Mouse (Mus musculus) bone marrow, adult 2 months (tissue): ENCODE data around the gene Klf16. TPM values are rescaled to one million over a fixed set of nuclear protein-coding genes. Genes with fewer than 3 reads are reported as not detected.

Experiments used
- H3K27ac ChIP-seq: fragments of 200-500 bp; 2 replicates; pipeline ENCODE4 v1.5.1; 2012; ENCODE audit warnings: low read depth, mild to moderate bottlenecking, control low read depth, inconsistent platforms, low read length; ENCODE audit not compliant: control insufficient read depth, poor library complexity, insufficient read depth
- H3K4me1 ChIP-seq: fragments of 200-500 bp; 2 replicates; pipeline ENCODE4 v1.6.1; 2011; ENCODE audit warnings: low read length; ENCODE audit not compliant: control insufficient read depth, insufficient read depth
- H3K4me3 ChIP-seq: fragments of 200-500 bp; replicated peaks from 2 replicates; pipeline ENCODE3; 2011; ENCODE audit warnings: mild to moderate bottlenecking, low read depth, low read length, control low read depth; ENCODE audit not compliant: control insufficient read depth
- CTCF ChIP-seq: fragments of 200-500 bp; IDR thresholded peaks from 2 replicates; pipeline ENCODE4 v1.5.1; 2011; ENCODE audit warnings: low read length, control low read depth; ENCODE audit not compliant: control insufficient read depth, insufficient read depth
- POLR2A ChIP-seq: fragments of 200-500 bp; IDR thresholded peaks from 2 replicates; pipeline ENCODE4 v1.6.1; 2011; ENCODE audit warnings: low read depth, mild to moderate bottlenecking, control low read depth, low read length, borderline replicate concordance; ENCODE audit not compliant: control insufficient read depth
- WGBS: fragments of 180-500 bp; shearing (Covaris S2); methylation state at CpG from one replicate; pipeline ENCODE4 v1.1.7; 2018; 5-methylcytosine and 5-hydroxymethylcytosine counted together
- polyA plus RNA-seq: library from polyadenylated mRNA; stranded (reverse); fragments of >200 nt; gene quantifications from 2 replicates; pipeline ENCODE4 v1.2.4, GENCODE M21; 2011; ENCODE audit warnings: low replicate concordance; ENCODE audit not compliant: missing spikeins, insufficient read depth, insufficient read length

Gene Klf16
- polyA plus RNA-seq, 1 experiment: 18.6 TPM

DNA sequence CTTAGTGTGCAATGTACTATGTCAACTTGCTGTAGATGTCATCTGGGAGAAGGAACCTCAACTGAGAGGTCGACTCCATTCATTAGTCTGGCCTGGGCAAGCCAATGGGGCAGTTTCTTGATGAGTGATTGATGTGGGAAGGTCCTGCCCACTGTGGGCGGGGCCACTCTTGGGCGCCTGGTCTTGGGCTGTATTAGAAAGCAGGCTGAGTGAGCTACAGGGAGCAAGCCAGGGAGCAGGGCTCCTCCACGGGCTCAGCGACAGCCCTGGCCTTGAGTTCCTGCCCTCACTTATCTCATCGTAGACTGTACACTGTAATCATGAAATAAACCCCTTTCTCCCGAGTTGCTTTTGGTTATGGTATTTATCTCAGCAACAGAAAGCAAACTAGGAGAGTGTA, 43.4 kb downstream of the Klf16 start:
- WGBS: 28% methylated on average over 7 of the region's 7 CpGs
- Histone ChIP-seq H3K27ac (peak overlapping the region; percentile 53), H3K4me3 (no peak overlapping the region), H3K4me1 (peaks cover 7% of the 10 kb centered on the region)
- TF ChIP-seq CTCF (no peak), POLR2A (peak; percentile 32; the same call in 1 of the 2 replicates)

DNA sequence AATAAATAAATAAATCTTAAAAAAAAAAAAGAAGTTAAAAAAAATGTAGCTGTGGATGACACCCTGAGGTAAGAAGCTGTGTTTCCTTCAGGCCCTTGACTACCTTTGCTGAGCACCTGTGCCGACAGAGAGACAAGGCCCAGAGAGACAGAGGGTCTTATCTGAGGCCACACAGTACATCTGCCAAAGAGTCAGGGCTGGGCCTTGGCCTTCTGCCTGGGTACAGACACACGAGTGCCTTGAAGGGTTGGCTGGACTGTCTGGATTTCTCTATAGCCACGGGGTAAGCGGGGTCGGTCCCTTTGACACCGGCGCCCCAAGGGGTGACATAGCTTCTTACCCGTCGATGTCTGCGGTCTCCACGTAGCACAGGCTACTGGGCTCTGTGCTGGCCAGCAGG, 44.3 kb downstream of the Klf16 start:
- TF ChIP-seq POLR2A: no peak
- TF ChIP-seq CTCF: no peak
- Histone ChIP-seq H3K4me3 (no peak overlapping the region), H3K27ac (no peak overlapping the region), H3K4me1 (peaks cover 7% of the 10 kb centered on the region)
- 74% methylated on average over 11 of the region's 11 CpGs for WGBS

DNA sequence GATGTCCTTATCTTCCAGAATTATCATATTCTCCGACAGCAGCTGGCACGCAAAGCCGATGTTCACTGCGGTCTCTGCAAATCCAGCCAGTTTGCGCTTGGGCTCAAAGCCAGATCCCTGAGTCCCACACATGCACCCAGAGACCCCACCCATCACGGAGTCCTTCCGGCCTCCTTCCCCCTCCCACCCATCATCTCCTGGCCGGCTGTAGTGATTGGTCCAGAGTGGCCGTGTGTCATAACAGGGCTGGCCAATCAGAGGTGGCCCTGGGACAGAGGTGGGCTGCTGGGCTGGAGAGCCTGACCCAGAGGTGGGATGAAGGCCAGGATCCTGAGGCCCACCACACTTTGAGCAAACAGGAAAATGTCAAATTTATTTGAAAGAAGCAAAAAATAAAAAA, 50.9 kb downstream of the Klf16 start:
- Histone ChIP-seq H3K4me3 (no peak overlapping the region), H3K27ac (no peak overlapping the region), H3K4me1 (no peaks in the 10 kb centered on the region; the same call in 1 of the 2 replicates)
- WGBS: 45% methylated on average over 9 of the region's 9 CpGs
- TF ChIP-seq CTCF: no peak

DNA sequence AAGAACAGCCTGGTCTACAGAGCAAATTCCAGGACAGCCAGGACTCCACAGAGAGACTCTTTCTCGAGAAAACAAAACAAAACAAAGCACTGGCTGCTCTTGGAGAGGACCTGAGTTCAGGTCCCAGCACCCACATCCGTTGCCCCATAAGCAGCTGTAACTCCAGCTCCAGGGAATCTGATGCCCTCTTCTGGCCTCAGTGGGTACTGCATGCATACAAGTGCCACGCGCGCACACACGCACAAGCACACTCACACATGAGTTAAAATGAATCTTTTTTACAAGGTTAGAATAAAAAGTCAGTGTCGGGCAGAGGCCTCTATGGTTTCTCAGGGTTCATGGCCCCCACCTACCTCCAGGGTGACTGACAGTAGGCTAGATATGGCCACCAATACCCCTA, 53.8 kb downstream of the Klf16 start:
- TF ChIP-seq POLR2A (no peak), CTCF (peak; percentile 56)
- Histone ChIP-seq H3K4me1 (no peaks in the 10 kb centered on the region), H3K27ac (no peak overlapping the region), H3K4me3 (no peak overlapping the region)
- WGBS: 91% methylated on average over 7 of the region's 7 CpGs

DNA sequence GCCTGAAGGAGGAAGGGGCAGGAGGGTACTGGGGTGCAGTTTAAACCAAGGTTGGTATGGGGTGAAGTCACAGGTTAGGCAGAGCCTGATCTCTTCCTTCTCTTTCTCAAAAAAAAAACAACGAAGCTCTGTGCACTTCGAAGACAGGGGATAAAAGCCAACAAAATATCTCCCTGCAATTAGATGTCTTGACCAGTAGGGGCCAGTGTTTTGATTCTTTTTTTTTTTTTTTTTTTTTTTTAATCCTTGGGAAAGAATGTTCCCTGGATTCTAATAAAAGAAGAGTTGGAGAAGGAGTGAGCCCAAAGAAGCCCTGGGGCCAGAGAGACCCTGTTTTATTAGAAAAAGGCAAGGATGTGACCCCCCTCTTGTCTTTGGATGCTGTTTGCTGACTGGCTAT, 57.8 kb downstream of the Klf16 start:
- TF ChIP-seq POLR2A (no peak), CTCF (no peak)
- H3K4me1 ChIP-seq: no peaks in the 10 kb centered on the region
- WGBS: 70% methylated on average over 2 of the region's 2 CpGs
- no peak overlapping the region for H3K27ac ChIP-seq
- no peak overlapping the region for H3K4me3 ChIP-seq

Other genes with a start within 250 kb of the Klf16 start
- gene Pcsk4, start 247.8 kb downstream of the Klf16 start, polyA plus RNA-seq: 1.4 TPM in 1 of 2 replicates, not detected in the other
- gene Reep6, start 247.4 kb downstream of the Klf16 start, polyA plus RNA-seq: 4.2 and 6.5 TPM in 2 replicates
- gene Adamtsl5, start 228.9 kb downstream of the Klf16 start, polyA plus RNA-seq: 3.0 and 8.6 TPM in 2 replicates
- gene Plk5, start 220.9 kb downstream of the Klf16 start, polyA plus RNA-seq: 2.2 TPM in 1 of 2 replicates, not detected in the other
- gene Mex3d, start 189.7 kb downstream of the Klf16 start, polyA plus RNA-seq: 1.4 and 1.7 TPM in 2 replicates
- 53.0 and 82.0 TPM in 2 replicates for gene Mbd3, start 177.8 kb downstream of the Klf16 start, polyA plus RNA-seq
- 190 and 222 TPM in 2 replicates for gene Uqcr11, start 170.5 kb downstream of the Klf16 start, polyA plus RNA-seq
- 70.7 and 138 TPM in 2 replicates for gene Tcf3, start 143.7 kb downstream of the Klf16 start, polyA plus RNA-seq
- gene Onecut3, start 82.5 kb downstream of the Klf16 start, polyA plus RNA-seq: not detected in 2 replicates
- not detected in 2 replicates for gene Atp8b3, start 38.2 kb downstream of the Klf16 start, polyA plus RNA-seq
- 46.3 and 55.3 TPM in 2 replicates for gene Rexo1, start 15.8 kb downstream of the Klf16 start, polyA plus RNA-seq
- gene Abhd17a, start 13.0 kb upstream of the Klf16 start, polyA plus RNA-seq: 44.4 and 53.1 TPM in 2 replicates
- 12.9 and 17.2 TPM in 2 replicates for gene Scamp4, start 25.6 kb upstream of the Klf16 start, polyA plus RNA-seq
- gene Adat3, start 25.6 kb upstream of the Klf16 start, polyA plus RNA-seq: 2.2 and 3.2 TPM in 2 replicates
- 2.0 and 2.4 TPM in 2 replicates for gene Gm49322, start 28.7 kb upstream of the Klf16 start, polyA plus RNA-seq
- gene Csnk1g2, start 45.5 kb upstream of the Klf16 start, polyA plus RNA-seq: 49.9 and 75.2 TPM in 2 replicates
- gene Btbd2, start 79.8 kb upstream of the Klf16 start, polyA plus RNA-seq: 7.0 and 22.1 TPM in 2 replicates
- gene Mknk2, start 100.8 kb upstream of the Klf16 start, polyA plus RNA-seq: 70.5 and 89.6 TPM in 2 replicates
- 16.3 and 45.8 TPM in 2 replicates for gene Mob3a, start 124.7 kb upstream of the Klf16 start, polyA plus RNA-seq
- gene Izumo4, start 124.9 kb upstream of the Klf16 start, polyA plus RNA-seq: 22.9 and 33.3 TPM in 2 replicates
- 35.9 and 68.0 TPM in 2 replicates for gene Ap3d1, start 164.9 kb upstream of the Klf16 start, polyA plus RNA-seq
- 30.8 and 55.1 TPM in 2 replicates for gene Dot1l, start 177.9 kb upstream of the Klf16 start, polyA plus RNA-seq
- gene Sf3a2, start 220.9 kb upstream of the Klf16 start, polyA plus RNA-seq: 26.5 and 34.5 TPM in 2 replicates
- 123 and 186 TPM in 2 replicates for gene Plekhj1, start 221.3 kb upstream of the Klf16 start, polyA plus RNA-seq
- gene Amh, start 227.9 kb upstream of the Klf16 start, polyA plus RNA-seq: 3.0 TPM in 1 of 2 replicates, not detected in the other
- 1.4 TPM in 1 of 2 replicates, not detected in the other for gene Jsrp1, start 236.2 kb upstream of the Klf16 start, polyA plus RNA-seq
- gene Oaz1, start 249.3 kb upstream of the Klf16 start, polyA plus RNA-seq: 672 and 986 TPM in 2 replicates